Mouse (Mus musculus): Measurements from ENCODE around the gene Baiap2l1. TPM values are rescaled to one million over a fixed set of nuclear protein-coding genes. Genes with fewer than 3 reads are reported as not detected.
A peak's percentile ranks its signal among the peaks of the same experiment; 100 is the strongest.

Gene Baiap2l1
- polyA plus RNA-seq, 1 experiment from 2014 or later = 13.3 TPM

DNA sequence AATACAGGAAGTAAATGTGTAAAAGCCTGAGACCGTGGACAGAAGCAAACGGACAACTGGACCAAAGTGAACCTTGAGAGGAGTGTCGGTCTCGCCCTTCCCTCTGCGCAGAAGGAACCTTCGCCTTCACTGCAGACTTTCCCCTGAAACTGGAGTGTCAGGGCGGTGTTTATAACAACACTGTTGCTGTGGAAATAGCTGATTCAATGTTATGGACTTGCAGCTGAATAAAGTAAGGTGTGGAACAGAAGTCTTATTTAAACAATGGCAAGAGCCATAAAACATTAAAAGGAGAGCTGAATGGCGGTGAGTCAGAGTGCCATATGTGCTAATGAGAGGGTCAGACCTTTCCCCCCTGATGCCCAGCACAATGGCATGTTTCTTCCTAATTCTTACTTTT lies 40.5 kb downstream of the Baiap2l1 start:
- H3K4me3 ChIP-seq (ENCODE audit: low read depth, low read length) = no peak overlapping the region
- no peak overlapping the region for H3K27ac ChIP-seq (ENCODE audit: low read depth)
- 69% methylated on average over 8 of the region's 8 CpGs for WGBS (ENCODE audit: insufficient replicate concordance)
- peaks cover 8% of the 10 kb centered on the region for H3K4me1 ChIP-seq (ENCODE audit: insufficient read depth)
- TF ChIP-seq EP300 (IDR thresholded peaks at IDR 0.05; ENCODE audit: low read depth) = no peak
- TF ChIP-seq CTCF (IDR thresholded peaks at IDR 0.05; ENCODE audit: low read depth) = no peak
- H3K27me3 ChIP-seq (ENCODE audit: insufficient read depth, low read length) = no peaks in the 10 kb centered on the region
- ATAC-seq = no peak
- no peaks in the 10 kb centered on the region for H3K9me3 ChIP-seq (ENCODE audit: low read length)
- H3K36me3 ChIP-seq (replicated peaks; ENCODE audit: insufficient read depth, low read length) = 0 out of 2 replicates have a peak, but pooled peaks cover 10% of the 10 kb centered on the region
- no peak for DNase-seq
- no peak overlapping the region for H3K4me2 ChIP-seq (ENCODE audit: low read depth, low read length)
- H3K9ac ChIP-seq (replicated peaks) = no peak overlapping the region

- TF ChIP-seq CTCF (IDR thresholded peaks at IDR 0.05; ENCODE audit: low read depth) = no peak
- TF ChIP-seq EP300 (IDR thresholded peaks at IDR 0.05; ENCODE audit: low read depth) = no peak
- Histone ChIP-seq H3K27ac (ENCODE audit: low read depth) (no peak overlapping the region), H3K4me1 (ENCODE audit: insufficient read depth) (peaks cover 8% of the 10 kb centered on the region), H3K9me3 (ENCODE audit: low read length) (no peaks in the 10 kb centered on the region), H3K4me2 (ENCODE audit: low read depth, low read length) (no peak overlapping the region), H3K4me3 (ENCODE audit: low read depth, low read length) (no peak overlapping the region), H3K9ac (replicated peaks) (no peak overlapping the region), H3K27me3 (ENCODE audit: insufficient read depth, low read length) (no peaks in the 10 kb centered on the region), H3K36me3 (replicated peaks; ENCODE audit: insufficient read depth, low read length) (0 out of 2 replicates have a peak, but pooled peaks cover 13% of the 10 kb centered on the region)
- no peak for DNase-seq
- no peak for ATAC-seq
- WGBS (ENCODE audit: insufficient replicate concordance) = 58% methylated on average over 3 of the region's 3 CpGs
These were observed 41.5 kb downstream of the Baiap2l1 start for GRCm38 (mm10) chr5:144316442-144316841.

DNA sequence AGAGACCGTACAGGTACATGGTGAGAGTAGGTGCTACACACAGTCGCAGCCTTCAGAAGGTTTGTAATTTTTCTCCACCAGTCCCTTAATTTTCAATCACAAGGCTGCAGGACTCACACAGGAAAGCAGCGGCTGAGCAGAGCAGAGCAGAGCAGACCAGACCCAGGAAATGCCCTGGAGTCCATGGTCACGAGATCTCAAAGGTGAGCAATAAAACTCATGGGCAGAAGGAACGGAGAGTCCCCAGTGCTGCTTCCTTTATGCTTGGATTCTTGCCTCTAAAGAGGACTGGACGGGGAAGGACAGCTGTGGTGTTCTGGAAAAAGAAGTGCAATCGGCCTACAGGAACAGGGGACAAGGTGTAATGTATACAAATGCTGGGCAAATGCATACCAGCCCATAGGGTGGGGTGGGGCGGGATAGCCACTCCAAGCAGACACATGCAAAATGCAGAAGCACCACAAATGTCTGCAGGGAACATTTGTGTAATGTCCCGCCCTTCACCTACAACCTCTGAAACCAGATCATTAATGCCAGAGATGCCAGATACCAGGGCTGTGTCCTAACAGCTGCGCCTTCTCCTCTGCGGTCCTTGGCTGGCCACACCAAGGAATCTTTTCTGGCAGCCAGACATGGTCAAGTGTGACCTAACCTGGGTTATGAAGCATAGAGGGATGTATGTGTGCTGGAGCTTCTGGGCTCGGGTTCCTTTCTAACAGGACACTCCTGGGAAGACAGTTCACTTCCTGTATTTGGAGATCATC lies 43.0 kb downstream of the Baiap2l1 start:
- no peak overlapping the region for H3K27ac ChIP-seq (ENCODE audit: low read depth)

DNA sequence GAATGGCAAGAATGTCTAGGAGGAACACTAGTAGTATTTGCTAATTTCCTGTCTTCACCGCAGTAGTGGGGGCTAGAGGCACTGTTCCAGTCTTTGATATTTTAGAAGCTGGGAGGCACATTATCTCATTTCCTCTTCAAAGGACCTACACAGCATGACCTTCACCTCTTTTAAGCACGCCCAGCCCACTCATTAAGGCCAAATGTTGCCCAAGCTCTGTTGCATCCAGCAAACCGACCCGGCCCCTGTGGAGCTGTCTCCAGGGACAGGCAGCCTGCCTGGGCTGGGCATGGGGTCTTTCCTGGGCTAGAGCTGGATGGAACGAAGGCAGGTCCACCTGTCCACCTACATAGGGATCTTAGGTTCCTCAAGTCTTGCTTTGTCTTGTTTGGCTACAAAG lies 44.6 kb downstream of the Baiap2l1 start:
- no peak for TF ChIP-seq CTCF (IDR thresholded peaks at IDR 0.05; ENCODE audit: low read depth)
- no peak for TF ChIP-seq EP300 (IDR thresholded peaks at IDR 0.05; ENCODE audit: low read depth)
- no peak overlapping the region for H3K4me2 ChIP-seq (ENCODE audit: low read depth, low read length)
- no peak overlapping the region for H3K27ac ChIP-seq (ENCODE audit: low read depth)
- H3K9ac ChIP-seq (replicated peaks) = no peak overlapping the region
- H3K36me3 ChIP-seq (replicated peaks; ENCODE audit: insufficient read depth, low read length) = 0 out of 2 replicates have a peak, but pooled peaks cover 13% of the 10 kb centered on the region
- H3K4me1 ChIP-seq (ENCODE audit: insufficient read depth) = peaks cover 8% of the 10 kb centered on the region
- no peak for DNase-seq
- no peak overlapping the region for H3K4me3 ChIP-seq (ENCODE audit: low read depth, low read length)
- ATAC-seq = peak; percentile 15; the same call in 1 of the 2 replicates
- H3K27me3 ChIP-seq (ENCODE audit: insufficient read depth, low read length) = no peaks in the 10 kb centered on the region
- no peaks in the 10 kb centered on the region for H3K9me3 ChIP-seq (ENCODE audit: low read length)
- 6% methylated on average over 5 of the region's 5 CpGs for WGBS (ENCODE audit: insufficient replicate concordance)

More for the DNA sequence above, 43.0 kb downstream of the Baiap2l1 start:
- no peak overlapping the region for H3K9ac ChIP-seq (replicated peaks)
- no peaks in the 10 kb centered on the region for H3K9me3 ChIP-seq (ENCODE audit: low read length)
- H3K36me3 ChIP-seq (replicated peaks; ENCODE audit: insufficient read depth, low read length) = 0 out of 2 replicates have a peak, but pooled peaks cover 13% of the 10 kb centered on the region
- H3K4me2 ChIP-seq (ENCODE audit: low read depth, low read length) = no peak overlapping the region
- 75% methylated on average over 12 of the region's 12 CpGs for WGBS (ENCODE audit: insufficient replicate concordance)
- peaks cover 8% of the 10 kb centered on the region for H3K4me1 ChIP-seq (ENCODE audit: insufficient read depth)
- ATAC-seq = no peak
- no peak overlapping the region for H3K4me3 ChIP-seq (ENCODE audit: low read depth, low read length)
- no peak for TF ChIP-seq EP300 (IDR thresholded peaks at IDR 0.05; ENCODE audit: low read depth)
- TF ChIP-seq CTCF (IDR thresholded peaks at IDR 0.05; ENCODE audit: low read depth) = no peak
- no peak for DNase-seq
- no peaks in the 10 kb centered on the region for H3K27me3 ChIP-seq (ENCODE audit: insufficient read depth, low read length)

- DNase-seq = no peak
- H3K9me3 ChIP-seq (ENCODE audit: low read length) = no peaks in the 10 kb centered on the region
- H3K9ac ChIP-seq (replicated peaks) = no peak overlapping the region
- no peak overlapping the region for H3K4me2 ChIP-seq (ENCODE audit: low read depth, low read length)
- H3K27me3 ChIP-seq (ENCODE audit: insufficient read depth, low read length) = no peaks in the 10 kb centered on the region
- H3K27ac ChIP-seq (ENCODE audit: low read depth) = no peak overlapping the region
- no peak for ATAC-seq
- 48% methylated on average over 7 of the region's 7 CpGs for WGBS (ENCODE audit: insufficient replicate concordance)
- H3K4me3 ChIP-seq (ENCODE audit: low read depth, low read length) = no peak overlapping the region
- 0 out of 2 replicates have a peak, but pooled peaks cover 13% of the 10 kb centered on the region for H3K36me3 ChIP-seq (replicated peaks; ENCODE audit: insufficient read depth, low read length)
- H3K4me1 ChIP-seq (ENCODE audit: insufficient read depth) = peaks cover 8% of the 10 kb centered on the region
- TF ChIP-seq EP300 (IDR thresholded peaks at IDR 0.05; ENCODE audit: low read depth) (no peak), CTCF (IDR thresholded peaks at IDR 0.05; ENCODE audit: low read depth) (no peak)
These were observed 45.7 kb downstream of the Baiap2l1 start for GRCm38 (mm10) chr5:144312183-144312582.

DNA sequence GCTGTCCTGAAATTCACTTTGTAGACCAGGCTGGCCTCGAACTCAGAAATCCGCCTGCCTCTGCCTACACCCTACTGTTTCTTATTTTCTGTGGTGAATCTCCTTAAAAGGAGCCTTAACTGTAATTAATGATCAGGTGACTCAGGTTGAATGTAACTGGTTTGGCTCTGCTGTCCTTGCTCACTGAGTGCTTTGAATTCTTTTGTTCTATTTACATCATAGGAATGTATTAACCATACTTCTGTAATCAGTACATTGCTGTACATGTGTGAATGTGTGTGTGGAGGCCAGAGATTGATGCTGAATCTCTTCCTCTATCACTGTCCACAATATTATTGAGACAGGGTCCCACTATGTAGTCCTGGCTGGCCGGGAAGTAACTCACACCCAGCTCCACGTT lies 49.0 kb downstream of the Baiap2l1 start:
- H3K27me3 ChIP-seq (ENCODE audit: insufficient read depth, low read length) = no peaks in the 10 kb centered on the region
- TF ChIP-seq CTCF (IDR thresholded peaks at IDR 0.05; ENCODE audit: low read depth) (no peak), EP300 (IDR thresholded peaks at IDR 0.05; ENCODE audit: low read depth) (no peak)
- H3K4me3 ChIP-seq (ENCODE audit: low read depth, low read length) = no peak overlapping the region
- H3K27ac ChIP-seq (ENCODE audit: low read depth) = no peak overlapping the region
- no peak overlapping the region for H3K4me2 ChIP-seq (ENCODE audit: low read depth, low read length)
- ATAC-seq (no peak), DNase-seq (no peak)
- 69% methylated on average over 4 of the region's 4 CpGs for WGBS (ENCODE audit: insufficient replicate concordance)
- no peak overlapping the region for H3K9ac ChIP-seq (replicated peaks)
- 0 out of 2 replicates have a peak, but pooled peaks cover 3% of the 10 kb centered on the region for H3K36me3 ChIP-seq (replicated peaks; ENCODE audit: insufficient read depth, low read length)
- H3K9me3 ChIP-seq (ENCODE audit: low read length) = no peaks in the 10 kb centered on the region
- peaks cover 8% of the 10 kb centered on the region for H3K4me1 ChIP-seq (ENCODE audit: insufficient read depth)

Measured in liver, postnatal 0 days (tissue).